Mouse (Mus musculus) megakaryocyte, embryonic 14.5 days (primary cell): ENCODE measurements around the gene Igsf11.

Source experiments
- FLI1 ChIP-seq: IDR thresholded peaks from 2 replicates; pipeline ENCODE4 v1.6.1; 2012; ENCODE audit warnings: low read length, inconsistent platforms, mixed read lengths
- GATA1 ChIP-seq: IDR thresholded peaks from 3 replicates; pipeline ENCODE4 v1.6.1; 2012; ENCODE audit warnings: mixed read lengths, low read length, inconsistent platforms, borderline replicate concordance

GRCm38 (mm10) chr16:38873231-38873630, 19.2 kb upstream of the Igsf11 start:
- TF ChIP-seq GATA1 (no peak), FLI1 (no peak)
